Mouse (Mus musculus) CH12.LX (cell line): ENCODE measurements around the gene Lrrk2. TPM values are rescaled to one million over a fixed set of nuclear protein-coding genes. Genes with fewer than 3 reads are reported as not detected.

ENCODE experiments used
- DNase-seq: peaks from one replicate; pipeline ENCODE4 v3.0.0-alpha.2; 2013; ENCODE audit errors: extremely low read depth
- H3K27ac ChIP-seq: 2 replicates; pipeline ENCODE4 v1.5.1; 2012; ENCODE audit warnings: low read depth, mild to moderate bottlenecking, control low read depth, moderate library complexity; ENCODE audit not compliant: insufficient read depth
- H3K27me3 ChIP-seq: replicated peaks from 2 replicates; pipeline ENCODE3; 2012; ENCODE audit warnings: inconsistent platforms
- H3K36me3 ChIP-seq, 2 experiments: replicated peaks in 1 of 2; 2 replicates each; pipeline versions ENCODE3 to v1.6.1; 2012; ENCODE audit warnings: inconsistent platforms in 1 of 2, low read length in 1 of 2, mild to moderate bottlenecking in 1 of 2, mixed read lengths in 1 of 2, moderate library complexity in 1 of 2; ENCODE audit not compliant: control insufficient read depth in 1 of 2, insufficient read depth in 1 of 2
- H3K4me1 ChIP-seq, 2 experiments: 2 replicates each; pipeline ENCODE4 v1.6.1; 2012; ENCODE audit warnings: inconsistent platforms in 1 of 2, moderate library complexity in 1 of 2; ENCODE audit not compliant: insufficient read depth in 2 of 2, control insufficient read depth in 1 of 2
- H3K4me2 ChIP-seq: 2 replicates; pipeline ENCODE4 v1.6.1; 2012; ENCODE audit warnings: low read depth, mild to moderate bottlenecking, control low read depth; ENCODE audit not compliant: poor library complexity, insufficient read depth, severe bottlenecking
- H3K4me3 ChIP-seq, 3 experiments: fragments of 150-350 bp in 1 of 3; sonication (generic) in 1 of 3; replicated peaks in 1 of 3; 2 replicates each; pipeline versions ENCODE3 to v1.5.1; 2011 to 2012; ENCODE audit warnings: low read depth in 2 of 3, low read length in 2 of 3, mild to moderate bottlenecking in 2 of 3, moderate library complexity in 2 of 3, control low read depth in 1 of 3, improper control_type of control experiment in 1 of 3, inconsistent platforms in 1 of 3, mixed read lengths in 1 of 3; ENCODE audit not compliant: poor library complexity in 1 of 3
- H3K79me2 ChIP-seq: replicated peaks from 2 replicates; pipeline ENCODE4 v1.6.1; 2012; ENCODE audit warnings: mild to moderate bottlenecking, moderate library complexity; ENCODE audit not compliant: control insufficient read depth, poor library complexity, insufficient read depth, severe bottlenecking; ENCODE audit errors: extremely low read depth
- H3K9ac ChIP-seq: 2 replicates; pipeline ENCODE4 v1.6.1; 2012; ENCODE audit warnings: low read depth, mild to moderate bottlenecking, control low read depth, moderate library complexity; ENCODE audit not compliant: insufficient read depth
- H3K9me3 ChIP-seq: replicated peaks from 2 replicates; pipeline ENCODE3; 2012; ENCODE audit warnings: low read length, inconsistent platforms, mixed read lengths
- CHD2 ChIP-seq: IDR thresholded peaks from 2 replicates; pipeline ENCODE4 v1.6.1; 2011; ENCODE audit warnings: low read length, improper control_type of control experiment
- CTCF ChIP-seq, 2 experiments: IDR thresholded peaks in 1 of 2; conservative IDR thresholded peaks in 1 of 2; 2 replicates each; pipeline ENCODE4 v1.5.1; 2011 to 2012; ENCODE audit warnings: low read depth in 2 of 2, low read length in 2 of 2, improper control_type of control experiment in 1 of 2, inconsistent platforms in 1 of 2, mild to moderate bottlenecking in 1 of 2, moderate library complexity in 1 of 2
- E2F4 ChIP-seq: IDR thresholded peaks from 2 replicates; pipeline ENCODE4 v1.6.1; 2011; ENCODE audit warnings: low read depth, low read length, improper control_type of control experiment; ENCODE audit not compliant: insufficient replicate concordance
- EP300 ChIP-seq: IDR thresholded peaks from 2 replicates; pipeline ENCODE4 v1.6.1; 2011; ENCODE audit warnings: low read length, improper control_type of control experiment
- HCFC1 ChIP-seq: IDR thresholded peaks from 2 replicates; pipeline ENCODE4 v1.6.1; 2012; ENCODE audit warnings: low read depth, mild to moderate bottlenecking, inconsistent platforms, low read length, improper control_type of control experiment
- IRF4 ChIP-seq: IDR thresholded peaks from 2 replicates; pipeline ENCODE4 v1.6.1; 2014; ENCODE audit warnings: low read depth, mild to moderate bottlenecking, inconsistent platforms, low read length, improper control_type of control experiment
- JUN ChIP-seq: IDR thresholded peaks from 2 replicates; pipeline ENCODE4 v1.6.1; 2011; ENCODE audit warnings: low read depth, mild to moderate bottlenecking, low read length, improper control_type of control experiment, moderate library complexity; ENCODE audit not compliant: insufficient read depth
- MAFK ChIP-seq: IDR thresholded peaks from 2 replicates; pipeline ENCODE4 v1.6.1; 2011; ENCODE audit warnings: low read length, improper control_type of control experiment; ENCODE audit not compliant: insufficient replicate concordance
- MAX ChIP-seq: IDR thresholded peaks from 2 replicates; pipeline ENCODE4 v1.6.1; 2011; ENCODE audit warnings: low read length, improper control_type of control experiment
- MAZ ChIP-seq: IDR thresholded peaks from 2 replicates; pipeline ENCODE4 v1.6.1; 2012; ENCODE audit warnings: low read depth, mild to moderate bottlenecking, inconsistent platforms, low read length, improper control_type of control experiment, moderate library complexity
- MEF2A ChIP-seq: IDR thresholded peaks from 2 replicates; pipeline ENCODE4 v1.6.1; 2014; ENCODE audit warnings: low read depth, mild to moderate bottlenecking, inconsistent platforms, low read length, improper control_type of control experiment, borderline replicate concordance
- NRF1 ChIP-seq: IDR thresholded peaks from 2 replicates; pipeline ENCODE4 v1.6.1; 2014; ENCODE audit warnings: low read depth, mild to moderate bottlenecking, inconsistent platforms, low read length, improper control_type of control experiment, moderate library complexity
- POLR2A ChIP-seq: IDR thresholded peaks from 2 replicates; pipeline ENCODE4 v1.6.1; 2011; ENCODE audit warnings: low read depth, mild to moderate bottlenecking, improper control_type of control experiment, low read length
- POLR2AphosphoS2 ChIP-seq: IDR thresholded peaks from 2 replicates; pipeline ENCODE4 v1.6.1; 2011; ENCODE audit warnings: low read depth, low read length, improper control_type of control experiment
- RCOR1 ChIP-seq: conservative IDR thresholded peaks from 2 replicates; pipeline ENCODE4 v1.6.1; 2012; ENCODE audit warnings: low read depth, mild to moderate bottlenecking, inconsistent platforms, low read length, improper control_type of control experiment
- SIN3A ChIP-seq: IDR thresholded peaks from 2 replicates; pipeline ENCODE4 v1.6.1; 2012; ENCODE audit warnings: low read length, improper control_type of control experiment, inconsistent platforms
- SMC3 ChIP-seq: IDR thresholded peaks from 2 replicates; pipeline ENCODE4 v1.6.1; 2011; ENCODE audit warnings: low read depth, low read length, improper control_type of control experiment
- TBP ChIP-seq: conservative IDR thresholded peaks from 2 replicates; pipeline ENCODE4 v1.6.1; 2011; ENCODE audit warnings: low read depth, low read length, improper control_type of control experiment
- UBTF ChIP-seq: IDR thresholded peaks from 2 replicates; pipeline ENCODE4 v1.6.1; 2012; ENCODE audit warnings: low read depth, mild to moderate bottlenecking, inconsistent platforms, low read length, improper control_type of control experiment, moderate library complexity
- USF1 ChIP-seq: IDR thresholded peaks from 2 replicates; pipeline ENCODE4 v1.6.1; 2014; ENCODE audit warnings: low read depth, mild to moderate bottlenecking, inconsistent platforms, low read length, improper control_type of control experiment
- ZKSCAN1 ChIP-seq: IDR thresholded peaks from 2 replicates; pipeline ENCODE4 v1.6.1; 2012; ENCODE audit warnings: low read depth, inconsistent platforms, low read length, improper control_type of control experiment, borderline replicate concordance
- ZMIZ1 ChIP-seq: IDR thresholded peaks from 2 replicates; pipeline ENCODE4 v1.6.1; 2012; ENCODE audit warnings: low read depth, mild to moderate bottlenecking, inconsistent platforms, low read length, improper control_type of control experiment
- ZNF384 ChIP-seq: IDR thresholded peaks from 2 replicates; pipeline ENCODE4 v1.6.1; 2012; ENCODE audit warnings: low read depth, low read length, improper control_type of control experiment, inconsistent platforms
- dilution Hi-C: fragments of 300-500 bp; cut with MboI; formaldehyde crosslinking; loops from 2 replicates; pipeline ENCODE4 v1.14.3; 2020; ENCODE audit warnings: low sequenced_read_pairs; ENCODE audit not compliant: extremely low pct_unique_long_range_greater_than_20kb, extremely low pct_ligation_motif_present
- in situ Hi-C: fragments of 300-500 bp; cut with MboI; formaldehyde crosslinking; loops from 3 replicates; pipeline ENCODE4 v1.14.3; 2019; ENCODE audit warnings: low sequenced_read_pairs, low pct_ligation_motif_present, low pct_unique_long_range_greater_than_20kb, mixed read lengths
- polyA plus RNA-seq: library from polyadenylated mRNA; unstranded; fragments of >175 nt; gene quantifications from 2 replicates; pipeline ENCODE4 v1.2.1, GENCODE M21; 2012; ENCODE audit warnings: low read depth; ENCODE audit not compliant: insufficient read length
- total RNA-seq, 2 experiments: library from RNA; depleted of rRNA; stranded (reverse); fragments of 300-350 nt in 1 of 2; fragments of >200 nt in 1 of 2; gene quantifications; 2 replicates each; pipeline ENCODE4 v1.2.3; 2012 to 2014

Gene Lrrk2
- total and polyA plus RNA-seq, 3 experiments, result not detected

- in situ Hi-C loops, result no loop called here
- no peak for DNase-seq
- H3K27me3 ChIP-seq, result no peaks in the 10 kb centered on the region
- H3K4me2 ChIP-seq, result no peak overlapping the region
- peaks cover 76% of the 10 kb centered on the region for H3K9me3 ChIP-seq
- no peak overlapping the region for H3K4me3 ChIP-seq
- TF ChIP-seq UBTF, result no peak
- no peak for TF ChIP-seq TBP
- TF ChIP-seq MAFK, result no peak
- no peak for TF ChIP-seq RCOR1
- no peak for TF ChIP-seq MAX
- TF ChIP-seq ZNF384, result no peak
- no peak for TF ChIP-seq MAZ
- no peak for TF ChIP-seq CTCF (conservative IDR thresholded peaks at IDR 0.05 in 1 of 2, IDR thresholded peaks at IDR 0.05 in 1 of 2; ENCODE audit: low read depth in 2 of 2, low read length in 2 of 2)
- no peak for TF ChIP-seq CHD2
- TF ChIP-seq MEF2A, result no peak
- TF ChIP-seq E2F4, result no peak
- H3K79me2 ChIP-seq, result no peaks in the 10 kb centered on the region
- H3K36me3 ChIP-seq, result no peaks in the 10 kb centered on the region
- H3K9ac ChIP-seq, result no peak overlapping the region
- no peak overlapping the region for H3K27ac ChIP-seq
- dilution Hi-C loops, result no loop called here
- H3K4me1 ChIP-seq, result no peaks in the 10 kb centered on the region
Observed at GRCm38 (mm10) chr15:91634236-91634635, 38.7 kb upstream of the Lrrk2 start.

GRCm38 (mm10) chr15:91641631-91642030 lies 31.3 kb upstream of the Lrrk2 start:
- Histone ChIP-seq H3K4me2 (no peak overlapping the region), H3K9me3 (peaks cover 67% of the 10 kb centered on the region), H3K4me3 (no peak overlapping the region), H3K27ac (no peak overlapping the region), H3K79me2 (no peaks in the 10 kb centered on the region), H3K27me3 (no peaks in the 10 kb centered on the region), H3K9ac (no peak overlapping the region), H3K36me3 (no peaks in the 10 kb centered on the region)
- DNase-seq, result no peak
- in situ Hi-C loops, result no loop called here
- dilution Hi-C loops, result no loop called here
- no peak for TF ChIP-seq E2F4
- no peak for TF ChIP-seq SMC3
- TF ChIP-seq ZKSCAN1, result no peak
- TF ChIP-seq SIN3A, result no peak
- no peak for TF ChIP-seq USF1
- TF ChIP-seq MEF2A, result no peak
- TF ChIP-seq IRF4, result no peak
- TF ChIP-seq EP300, result no peak
- no peak for TF ChIP-seq POLR2A
- TF ChIP-seq NRF1, result no peak
- no peak for TF ChIP-seq JUN
- no peak for TF ChIP-seq CTCF (conservative IDR thresholded peaks at IDR 0.05 in 1 of 2, IDR thresholded peaks at IDR 0.05 in 1 of 2; ENCODE audit: low read depth in 2 of 2, low read length in 2 of 2)
- TF ChIP-seq POLR2AphosphoS2, result no peak
- TF ChIP-seq MAZ, result no peak
- TF ChIP-seq MAX, result no peak
- TF ChIP-seq HCFC1, result no peak
- no peak for TF ChIP-seq CHD2
- TF ChIP-seq ZMIZ1, result no peak
- no peak for TF ChIP-seq ZNF384
- TF ChIP-seq RCOR1, result no peak
- TF ChIP-seq, all 38 proteins: peak for 0
- H3K4me1 ChIP-seq, result no peaks in the 10 kb centered on the region
